Mouse (Mus musculus): ENCODE data around the gene Arhgef40. TPM values are rescaled to one million over a fixed set of nuclear protein-coding genes. Genes with fewer than 3 reads are reported as not detected.

The Arhgef40 gene
- total RNA-seq (2021) = 100 to 1,000 TPM; 102 to 110 TPM
- long read RNA-seq, experiment 1, full-length matches to known transcripts = 15 of 50 reads
- long read RNA-seq, experiment 1, partial matches to known transcripts = 24 of 50 reads
- long read RNA-seq, experiment 1, other reads (novel, unspliced or antisense) = 11 of 50 reads
- long read RNA-seq, experiment 2, full-length matches to known transcripts = 40 of 122 reads
- long read RNA-seq, experiment 2, partial matches to known transcripts = 43 of 122 reads
- long read RNA-seq, experiment 2, other reads (novel, unspliced or antisense) = 39 of 122 reads

DNA sequence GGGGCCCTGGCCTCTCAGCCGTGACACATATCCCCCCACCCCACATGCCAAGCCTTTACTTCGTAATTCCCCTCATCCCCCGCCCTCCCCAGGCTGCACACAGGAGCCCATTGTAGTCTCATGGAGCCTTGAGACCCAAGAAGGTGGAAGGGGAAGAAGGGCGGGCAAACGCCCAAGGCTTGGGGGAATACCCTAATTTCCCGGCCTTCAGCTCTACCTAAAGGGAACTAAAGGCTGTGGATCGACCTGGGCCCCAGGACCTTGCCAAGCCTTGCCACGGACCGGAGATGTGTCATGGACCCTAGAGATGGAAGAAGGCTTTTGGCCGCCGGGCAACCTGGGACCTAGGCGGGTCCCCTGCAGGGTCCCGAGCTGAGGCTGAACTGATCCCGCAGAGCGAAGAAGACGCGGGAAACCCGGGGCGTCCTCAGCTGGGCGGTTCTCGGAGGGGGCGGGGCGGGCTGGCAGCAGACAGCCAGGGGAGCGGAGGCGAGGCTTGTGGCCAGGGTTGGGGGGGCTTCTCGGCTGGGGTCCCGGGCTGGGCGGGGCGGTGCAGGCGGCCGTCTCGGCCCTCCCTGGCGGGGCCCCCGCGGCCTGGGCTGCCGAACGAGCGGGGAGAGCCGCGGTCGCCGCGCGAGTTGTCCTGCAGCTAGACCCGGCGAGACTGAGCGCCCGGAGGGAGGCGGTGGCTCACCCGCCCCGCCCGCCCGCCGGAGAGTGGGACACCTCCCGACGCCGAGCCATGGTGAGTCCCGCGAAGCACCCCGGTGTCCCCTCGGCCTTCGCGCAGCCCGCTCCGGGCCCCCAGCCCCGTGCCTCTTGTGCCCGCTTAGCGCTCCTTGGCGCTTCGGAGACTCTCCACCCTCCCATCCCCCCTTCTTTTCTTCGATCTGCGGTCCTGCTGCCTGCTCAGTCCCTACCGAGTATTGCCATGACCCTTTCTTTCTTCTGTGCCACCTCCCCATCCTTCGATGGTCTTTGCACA lies at the start of gene Arhgef40:
TSS of gene Arhgef40 (plus strand) at position 473 of the 985 bp plus-strand sequence.
- DNase-seq (ENCODE audit: low spot score in 2 of 2) = peak; percentile 49 to 61

DNA sequence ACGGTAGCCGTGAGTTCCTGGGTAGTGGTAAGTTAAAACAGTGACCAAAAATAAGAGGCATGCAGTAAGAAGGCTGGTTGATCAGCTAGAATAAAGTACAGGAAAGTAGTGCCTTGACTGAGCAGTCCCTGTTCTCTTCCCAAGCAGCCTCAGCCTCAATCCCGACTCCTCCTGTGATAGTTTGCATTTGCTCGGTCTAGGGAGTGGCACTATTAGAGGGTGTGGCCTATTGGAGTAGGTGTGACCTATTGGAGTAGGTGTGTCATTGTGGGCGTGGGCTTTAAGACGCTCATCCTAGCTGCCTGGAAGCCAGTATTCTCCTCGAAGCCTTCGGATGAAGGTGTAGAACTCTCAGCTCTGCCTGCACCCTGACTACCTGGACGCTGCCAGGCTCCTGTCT lies 45.5 kb upstream of the Arhgef40 start:
- no peak for DNase-seq (ENCODE audit: low spot score in 2 of 2)

DNA sequence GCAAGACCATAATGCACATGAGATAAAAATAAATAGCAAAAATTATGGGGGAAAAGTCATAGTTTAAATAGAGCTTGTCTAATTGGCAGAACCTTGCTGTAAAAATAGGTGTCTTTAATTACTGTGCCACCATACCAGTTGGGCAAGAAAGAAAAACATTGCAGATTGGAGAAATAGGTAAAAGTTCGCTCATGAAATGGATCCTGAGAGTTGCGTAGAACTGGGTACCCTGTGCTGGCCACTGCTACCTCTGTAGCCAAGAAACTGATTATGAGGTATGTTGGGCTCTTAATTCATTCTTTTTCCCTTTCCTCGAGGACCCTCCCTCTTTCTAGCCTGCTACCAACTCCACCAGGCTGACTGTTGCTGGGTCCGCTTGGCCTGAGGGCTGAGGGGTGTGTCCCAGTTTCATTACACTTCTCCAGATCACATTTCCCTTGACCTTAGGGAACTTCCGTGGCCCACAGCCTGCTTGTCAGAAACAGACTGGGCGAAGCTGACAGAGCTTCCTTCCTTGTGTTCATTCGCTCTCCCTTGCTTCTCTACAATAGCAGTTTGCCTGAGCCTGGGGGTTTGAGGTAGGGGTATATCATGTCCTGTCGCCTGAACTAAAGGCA lies 43.5 kb upstream of the Arhgef40 start:
- DNase-seq (ENCODE audit: low spot score in 2 of 2) = no peak

DNA sequence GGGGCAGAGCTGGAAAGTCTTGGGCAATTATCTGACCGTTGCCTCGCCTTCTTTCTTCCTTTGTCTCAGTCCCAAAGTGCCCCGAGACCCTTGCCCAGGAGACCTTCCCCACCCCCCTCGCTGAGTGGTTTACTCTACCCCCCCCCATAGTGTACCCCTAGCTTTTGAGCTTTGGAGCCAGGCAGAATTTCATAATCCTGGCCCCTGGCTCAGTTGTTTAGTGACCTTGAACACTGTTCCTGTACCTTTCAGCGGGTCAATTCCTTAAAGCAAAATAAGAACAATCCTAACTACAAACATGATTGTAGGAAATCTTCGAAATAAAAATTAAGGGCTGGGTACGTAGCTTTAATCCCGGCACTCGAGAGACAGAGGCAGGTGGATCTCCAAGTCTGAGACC lies 42.9 kb upstream of the Arhgef40 start:
- DNase-seq (ENCODE audit: low spot score in 2 of 2) = no peak

DNA sequence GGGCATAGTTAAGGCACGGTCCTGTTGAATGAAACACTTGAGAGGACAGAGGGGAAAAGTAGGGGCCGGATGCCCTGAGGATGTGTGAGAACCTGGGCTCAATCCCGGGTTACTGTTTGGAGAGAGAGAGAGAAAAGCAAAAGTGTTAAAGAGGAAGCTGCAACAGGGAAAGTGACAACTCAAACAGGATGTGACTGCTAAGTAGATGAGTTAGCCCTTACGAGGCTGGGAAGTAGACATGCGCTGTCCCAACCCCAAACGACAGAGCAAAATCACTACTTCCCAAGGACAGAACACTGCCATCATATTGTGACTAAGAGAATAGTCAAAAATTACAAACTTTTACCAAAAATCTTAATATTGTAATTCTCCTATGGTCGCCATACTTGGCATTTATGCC lies 42.3 kb upstream of the Arhgef40 start:
- DNase-seq (ENCODE audit: low spot score in 2 of 2) = no peak

DNA sequence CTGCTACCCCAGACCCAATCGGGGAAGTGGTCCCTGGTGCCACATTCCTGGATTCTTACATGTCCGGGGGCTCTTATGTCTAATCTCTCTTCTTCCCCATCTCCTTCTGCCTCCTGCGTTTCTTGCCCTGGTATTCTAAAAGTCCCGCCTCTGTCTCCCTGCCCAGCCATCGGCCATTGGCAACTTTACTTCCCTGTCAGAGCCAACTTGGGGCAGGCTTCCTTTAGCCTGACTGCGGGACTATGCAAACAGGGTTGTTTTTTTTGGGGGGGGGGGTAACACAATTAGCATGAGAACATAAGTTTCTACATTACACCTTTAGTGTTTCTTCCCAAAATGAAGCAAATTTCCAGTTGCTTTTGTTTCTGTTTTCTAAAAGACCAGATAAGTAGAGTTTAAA lies 41.2 kb upstream of the Arhgef40 start:
- DNase-seq (ENCODE audit: low spot score in 2 of 2) = no peak

DNA sequence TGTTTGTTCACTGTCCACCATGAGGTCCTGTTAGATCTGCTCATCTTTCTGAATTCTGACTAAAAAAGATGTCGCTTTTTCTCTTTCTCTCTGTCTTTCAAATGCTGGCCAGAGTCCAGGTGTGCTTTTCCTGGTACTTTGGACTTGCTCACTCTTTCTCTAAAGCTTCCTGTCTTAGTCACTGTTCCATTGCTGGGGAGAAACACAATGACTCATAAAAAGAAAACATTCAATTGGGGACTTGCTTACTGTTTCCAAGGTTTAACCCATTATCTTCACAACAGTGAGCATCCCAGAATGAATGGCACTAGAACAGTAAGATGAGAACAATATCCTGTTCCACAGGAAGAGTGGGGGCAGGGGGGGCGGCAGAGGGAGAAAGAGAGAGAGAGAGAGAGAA lies 24.2 kb upstream of the Arhgef40 start:
- no peak for DNase-seq (ENCODE audit: low spot score in 2 of 2)

DNA sequence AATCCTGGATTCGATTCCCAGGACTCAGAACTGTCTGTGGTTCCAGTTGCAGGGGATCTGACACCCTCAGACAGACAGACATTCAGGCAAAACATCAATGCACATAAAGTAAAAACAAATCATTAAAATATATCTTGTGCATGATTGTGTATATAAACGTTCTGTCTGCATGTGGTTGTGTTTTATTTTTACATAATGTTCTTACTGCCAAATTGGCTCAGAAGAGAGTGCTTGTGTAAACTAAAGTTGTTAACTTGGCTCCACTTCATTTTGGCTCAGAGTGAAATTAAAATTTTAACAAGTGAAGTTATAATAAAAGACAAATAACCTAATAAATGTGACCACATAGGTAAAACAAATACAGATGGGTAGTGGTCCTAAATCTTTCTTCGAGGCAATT lies 17.1 kb upstream of the Arhgef40 start:
- DNase-seq (ENCODE audit: low spot score in 2 of 2) = no peak

DNA sequence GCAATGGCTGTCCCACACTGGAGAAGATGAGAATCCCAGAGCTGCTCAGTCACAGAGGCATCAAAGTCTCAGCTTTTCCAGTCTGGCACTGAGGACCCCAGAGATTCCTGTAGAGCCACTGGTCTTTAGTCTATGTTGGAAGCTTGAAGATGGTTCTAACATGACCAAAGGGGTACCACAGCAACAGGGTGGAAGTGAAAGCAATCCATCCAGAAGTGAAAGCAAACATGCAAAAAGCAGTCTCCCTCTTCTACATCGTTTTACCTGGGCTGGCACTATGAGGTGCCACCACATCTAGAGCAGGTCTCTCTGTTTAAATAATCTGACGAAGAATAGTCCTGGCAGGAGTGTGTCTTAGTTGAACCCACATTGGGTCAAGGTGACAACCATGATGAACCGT lies 5.3 kb upstream of the Arhgef40 start:
- DNase-seq (ENCODE audit: low spot score in 2 of 2) = no peak

DNA sequence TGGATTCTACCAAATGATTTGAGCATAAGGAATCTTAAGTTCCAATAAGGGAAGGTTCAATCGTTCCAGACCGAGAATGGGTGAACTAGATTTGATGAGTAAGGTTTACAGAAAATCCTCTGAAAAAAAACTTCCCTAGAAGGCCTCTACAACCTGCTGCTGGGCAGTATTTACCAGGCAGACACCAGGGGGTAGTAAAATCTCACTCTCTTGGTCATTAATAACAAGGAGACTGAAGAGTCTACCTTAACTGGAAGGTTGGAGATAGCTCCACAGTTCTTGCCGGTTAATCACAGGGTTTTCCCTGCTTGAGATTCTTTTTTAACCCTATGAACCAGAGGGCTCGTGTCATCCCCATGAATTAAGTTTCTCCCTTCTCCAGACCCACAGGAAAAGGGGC lies 1.3 kb upstream of the Arhgef40 start:
- no peak for DNase-seq (ENCODE audit: low spot score in 2 of 2)

DNA sequence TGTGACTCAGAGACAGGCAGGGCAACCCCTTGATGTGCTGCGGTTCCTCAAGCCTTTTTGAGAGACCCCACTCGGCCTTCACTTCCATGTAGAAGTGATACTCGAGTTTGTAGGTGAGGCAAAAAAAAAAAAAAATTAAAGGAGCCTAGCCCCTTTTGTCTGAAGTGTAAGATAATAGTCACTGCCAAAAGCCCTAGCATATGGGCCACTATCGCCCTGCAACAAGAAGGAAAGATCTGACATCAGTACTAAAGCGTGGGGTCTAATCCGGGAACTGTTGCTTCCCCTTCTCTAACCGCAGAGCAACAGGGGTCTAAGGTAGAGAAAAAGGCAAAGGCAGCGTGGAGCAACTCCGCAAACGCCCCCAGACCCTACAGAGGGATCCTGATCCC lies 668 bp upstream of the Arhgef40 start:
- no peak for DNase-seq (ENCODE audit: low spot score in 2 of 2)

DNA sequence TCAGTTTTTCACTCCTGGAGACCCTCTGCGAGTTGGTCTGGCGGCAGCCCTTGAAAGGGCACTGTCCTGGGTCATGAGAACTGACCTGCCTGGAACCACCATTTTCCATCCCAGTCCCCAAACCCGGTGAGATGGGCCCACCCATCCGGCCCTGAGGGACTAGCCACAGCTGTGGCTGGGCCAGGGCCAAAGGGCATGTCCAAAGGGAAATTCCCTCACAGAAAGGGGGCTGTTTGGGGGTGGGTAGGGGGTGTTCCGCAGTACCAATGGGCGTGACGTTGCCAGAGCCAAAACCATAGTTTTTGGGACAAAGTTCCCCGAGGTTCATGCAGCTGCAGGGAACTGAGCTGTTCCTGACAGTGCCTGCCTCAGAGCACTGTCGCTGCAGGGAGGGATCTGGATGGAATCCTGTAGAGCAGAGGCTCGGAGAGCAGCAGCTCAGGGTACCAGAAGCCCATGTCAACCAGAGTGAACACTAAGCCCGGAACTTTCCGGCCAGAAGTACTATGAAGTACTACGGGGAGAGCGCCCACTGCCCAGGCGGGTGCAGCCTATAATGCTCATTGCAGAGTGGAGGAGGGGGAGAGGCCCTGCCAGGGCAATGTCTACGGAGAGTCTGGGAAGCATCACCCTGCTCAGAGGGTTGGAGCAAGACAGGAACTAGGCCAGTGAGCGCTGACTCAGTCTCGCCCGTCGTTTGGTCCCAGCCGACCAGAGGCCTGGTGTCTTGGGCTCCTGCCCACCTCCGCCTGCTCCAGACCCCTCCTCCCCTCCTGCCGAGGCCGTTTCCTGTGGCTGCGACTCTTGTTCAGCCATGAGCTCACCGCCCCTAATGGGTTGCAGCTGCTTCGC lies 1.0 kb downstream of the Arhgef40 start:
- DNase-seq (ENCODE audit: low spot score in 2 of 2) = peak in 1 of 2 experiments; percentile 59

DNA sequence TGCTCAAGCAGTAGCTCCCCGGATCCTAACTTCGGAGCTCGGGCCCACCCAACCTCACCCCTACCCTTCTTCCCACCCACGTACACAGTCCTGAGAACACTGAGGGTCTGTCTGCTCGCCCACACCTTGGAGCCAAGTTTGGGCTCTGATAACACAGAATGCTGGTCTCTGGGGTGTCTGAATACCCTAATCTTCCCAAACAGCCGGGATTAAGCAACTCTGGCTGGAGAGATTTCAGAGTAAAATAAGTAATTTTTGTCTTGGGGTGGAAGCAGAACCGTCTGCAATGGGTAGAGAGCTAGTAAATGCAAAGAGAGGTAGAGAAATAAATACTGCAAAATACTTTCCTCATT lies 1.6 kb downstream of the Arhgef40 start:
- no peak for DNase-seq (ENCODE audit: low spot score in 2 of 2)

DNA sequence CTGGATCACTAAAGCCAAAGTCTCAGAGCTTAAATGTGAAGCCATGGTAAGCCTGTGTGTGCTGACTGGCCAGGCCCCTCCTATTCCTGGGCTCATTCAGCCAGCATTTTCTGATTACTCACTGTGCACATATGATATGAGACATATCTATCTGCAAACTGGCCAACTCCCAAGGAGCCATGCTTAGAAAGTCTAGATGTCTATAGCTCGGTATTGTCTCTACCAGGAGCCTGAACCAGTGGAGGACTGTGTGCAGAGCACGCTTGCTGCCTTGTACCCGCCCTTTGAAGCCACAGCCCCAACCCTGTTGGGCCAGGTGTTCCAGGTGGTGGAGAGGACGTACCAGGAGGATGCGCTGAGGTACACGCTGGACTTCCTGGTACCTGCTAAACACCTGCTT lies 2.7 kb downstream of the Arhgef40 start:
- DNase-seq (ENCODE audit: low spot score in 2 of 2) = no peak

DNA sequence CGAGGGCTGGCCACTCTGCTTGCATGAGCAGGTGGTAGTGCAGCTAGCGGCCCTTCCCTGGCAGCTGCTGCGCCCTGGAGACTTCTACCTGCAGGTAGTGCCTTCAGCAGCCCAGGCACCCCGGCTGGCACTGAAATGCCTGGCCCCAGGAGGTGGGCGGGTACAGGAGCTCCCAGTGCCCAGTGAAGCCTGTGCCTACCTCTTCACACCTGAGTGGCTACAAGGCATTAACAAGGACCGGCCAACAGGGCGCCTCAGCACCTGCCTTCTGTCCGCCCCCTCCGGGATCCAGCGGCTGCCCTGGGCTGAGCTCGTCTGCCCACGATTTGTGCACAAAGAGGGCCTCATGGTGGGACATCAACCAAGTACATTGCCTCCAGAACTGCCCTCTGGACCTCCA lies 4.2 kb downstream of the Arhgef40 start:
- no peak for DNase-seq (ENCODE audit: low spot score in 2 of 2)

DNA sequence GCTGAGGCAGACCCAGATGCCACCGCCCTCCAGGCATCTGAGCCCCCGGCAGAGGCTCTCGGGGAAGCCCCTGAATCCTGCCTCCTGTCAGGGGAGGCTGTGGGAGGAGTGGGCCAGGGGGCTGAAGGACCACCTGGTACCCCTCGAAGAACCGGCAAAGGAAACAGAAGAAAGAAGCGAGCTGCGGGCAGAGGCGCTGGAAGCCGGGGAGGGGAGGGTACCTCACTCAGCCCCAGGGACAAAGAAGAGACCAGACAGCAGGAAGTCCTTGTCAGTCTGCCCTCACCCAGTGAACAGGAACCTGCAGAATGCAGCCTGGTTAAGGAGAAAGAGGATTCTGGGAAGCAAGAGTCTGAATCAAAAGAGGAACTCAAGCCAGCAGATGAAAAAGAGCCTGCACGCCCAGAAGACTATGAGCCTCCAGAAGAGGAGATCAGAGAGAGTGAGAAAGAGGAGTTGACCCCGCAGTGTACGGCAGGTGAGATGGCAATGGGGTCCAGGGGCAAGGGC lies 5.0 kb downstream of the Arhgef40 start:
- no peak for DNase-seq (ENCODE audit: low spot score in 2 of 2)

DNA sequence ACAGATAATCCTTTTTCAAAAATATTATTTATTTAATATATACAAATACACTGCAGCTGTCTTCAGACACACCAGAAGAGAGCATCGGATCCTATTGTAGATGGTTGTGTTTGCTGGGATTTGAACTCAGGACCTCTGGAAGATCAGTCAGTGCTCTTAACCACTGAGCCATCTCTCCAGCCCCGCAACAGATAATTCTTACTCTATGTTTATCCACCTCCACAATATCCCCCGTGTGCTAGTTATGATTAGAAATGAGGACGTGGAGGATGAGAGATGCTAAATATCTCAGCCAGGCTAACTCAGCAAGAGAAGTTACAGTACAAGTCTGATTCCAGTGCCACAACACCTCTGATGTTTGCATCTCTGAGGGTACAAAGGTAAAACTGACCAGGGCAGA lies 9.9 kb downstream of the Arhgef40 start:
- DNase-seq (ENCODE audit: low spot score in 2 of 2) = no peak

DNA sequence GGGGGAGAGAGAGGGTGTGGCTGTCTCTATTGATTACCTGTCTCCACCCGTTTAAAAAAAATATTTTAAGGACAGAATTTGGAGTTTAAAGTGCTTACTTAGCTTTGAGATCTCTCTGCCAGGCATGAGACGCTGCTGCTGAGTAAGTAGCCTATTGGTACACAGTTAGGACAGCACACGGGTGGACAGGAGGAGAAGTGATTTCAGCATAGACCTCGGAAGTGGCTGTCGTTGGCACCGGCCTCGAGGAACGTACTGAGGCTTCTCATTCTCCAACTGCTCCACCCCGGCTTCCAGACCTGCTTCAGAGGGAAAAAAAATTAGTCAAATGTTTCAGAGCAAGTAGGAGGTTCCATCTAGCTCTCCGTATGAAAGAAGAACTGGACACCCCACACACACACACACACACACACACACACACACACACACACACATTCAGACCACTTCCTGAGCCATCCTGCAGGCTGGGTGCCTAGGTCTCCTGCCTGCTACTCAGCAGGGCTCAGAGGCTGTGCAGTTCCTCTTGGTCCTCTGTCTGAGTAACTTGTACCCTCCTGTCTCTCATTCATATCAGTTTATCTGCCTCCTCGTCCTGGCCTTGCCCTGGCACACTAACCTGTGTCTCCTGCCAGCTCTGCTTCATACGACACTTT lies 10.8 kb downstream of the Arhgef40 start:
- no peak for DNase-seq (ENCODE audit: low spot score in 2 of 2)

DNA sequence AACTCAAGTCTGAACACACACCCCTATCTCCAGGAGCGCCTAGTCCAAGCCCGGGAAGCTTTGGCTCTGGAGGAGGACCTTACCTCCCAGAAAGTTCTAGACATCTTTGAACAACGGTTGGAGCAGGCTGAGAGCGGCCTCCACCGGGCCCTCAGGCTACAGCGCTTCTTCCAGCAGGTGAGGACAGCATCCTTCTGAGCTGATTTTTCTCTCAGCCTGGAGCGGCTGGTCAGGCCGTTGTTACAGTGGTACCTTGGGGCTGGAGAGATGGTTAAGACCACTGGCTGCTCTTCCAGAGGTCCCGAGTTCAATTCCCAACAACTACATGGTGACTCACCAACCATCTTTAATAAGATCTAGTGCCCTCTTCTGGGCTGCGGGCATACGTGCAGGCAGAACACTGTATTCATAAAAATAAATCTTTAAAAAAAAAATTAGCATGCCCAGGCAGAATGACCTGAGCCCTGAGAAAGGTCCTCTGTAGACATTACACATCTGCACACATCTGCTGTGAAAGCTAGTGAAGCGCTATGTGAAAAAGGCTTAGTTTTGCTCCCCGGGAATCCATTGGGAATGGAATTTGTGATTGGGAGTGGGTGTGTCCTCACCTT lies 11.8 kb downstream of the Arhgef40 start:
- no peak for DNase-seq (ENCODE audit: low spot score in 2 of 2)

DNA sequence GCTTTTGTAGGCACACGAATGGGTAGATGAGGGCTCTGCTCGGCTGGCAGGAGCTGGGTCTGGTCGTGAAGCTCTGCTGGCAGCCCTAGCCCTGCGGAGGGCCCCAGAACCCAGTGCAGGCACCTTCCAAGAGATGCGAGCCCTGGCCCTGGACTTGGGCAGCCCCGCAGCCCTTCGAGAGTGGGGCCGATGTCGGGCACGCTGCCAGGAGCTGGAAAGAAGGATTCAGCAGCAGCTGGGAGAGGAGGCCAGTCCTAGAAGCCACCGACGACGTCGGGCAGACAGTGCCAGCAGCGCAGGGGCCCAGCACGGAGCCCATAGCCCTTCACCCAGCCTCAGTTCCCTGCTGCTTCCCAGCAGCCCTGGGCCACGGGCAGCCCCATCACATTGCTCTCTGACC lies 12.3 kb downstream of the Arhgef40 start:
- no peak for DNase-seq (ENCODE audit: low spot score in 2 of 2)
